19 mouse cellular contexts compared by ENCODE assay signal in the genomic region with DNA sequence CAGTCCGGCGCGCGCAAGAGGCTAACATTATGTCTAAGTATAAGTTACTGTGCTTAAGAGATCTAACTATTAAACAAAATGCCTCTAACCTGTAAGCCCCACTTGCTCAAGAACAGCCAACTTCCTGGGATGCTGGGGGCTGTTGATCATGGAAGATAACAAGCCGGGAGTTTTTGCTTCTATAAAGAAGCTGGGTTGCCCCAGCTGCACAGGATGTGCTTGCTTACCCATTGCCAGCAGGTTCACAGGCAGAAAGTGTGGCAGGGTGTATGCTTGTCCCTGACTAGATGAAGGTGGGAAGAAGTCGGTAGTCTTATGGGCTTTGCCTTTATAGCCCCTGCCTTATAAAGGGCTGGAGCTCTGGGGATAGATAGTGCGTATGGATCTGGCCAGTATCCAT. TPM values are rescaled to one million over a fixed set of nuclear protein-coding genes. Genes with fewer than 3 reads are reported as not detected.
"Had no signal": no experiment of that assay in that cellular context is flagged by ENCODE, and none has a peak within 500 bp of the region (broad histone marks: within the 10 kb centered on the region; RNA-seq: fewer than 3 reads in every experiment).

No protein-coding gene starts in this region.

- H3K36me3 ChIP-seq: limb, embryonic 15.5 days; liver, embryonic 12.5 days had no signal

- DNase-seq: kidney, adult 8-10 months; kidney, postnatal 25 days; layer of hippocampus, adult 9-11 months; layer of hippocampus, postnatal 36 days; lung, embryonic 14.5 days; lung, postnatal 10 days; right cerebral cortex, adult 18-20 months; right cerebral cortex, postnatal 25 days had no signal

- H3K4me1 ChIP-seq: liver, embryonic 12.5 days had no signal

- H3K27ac ChIP-seq: limb, embryonic 15.5 days; liver, embryonic 12.5 days; macrophage had no signal

- H3K4me3 ChIP-seq: limb, embryonic 15.5 days; liver, embryonic 12.5 days; megakaryocyte, embryonic 14.5 days had no signal

RNA-seq across cellular contexts. Expression of a gene that starts 12.8 kb away (rescaled TPM):
- polyA plus RNA-seq: kidney, embryonic 16.5 days; limb, embryonic 11.5 days; liver, embryonic 12.5 days; liver, embryonic 16.5 days; lung, embryonic 14.5 days; macrophage; midbrain, embryonic 11.5 days; midbrain, embryonic 16.5 days had no signal

RNA-seq across cellular contexts. Expression of a gene that starts 15.0 kb away (rescaled TPM):
- polyA plus RNA-seq: intestine, embryonic 16.5 days; kidney, embryonic 16.5 days; limb, embryonic 11.5 days; liver, embryonic 12.5 days; lung, embryonic 14.5 days; midbrain, embryonic 11.5 days; midbrain, embryonic 16.5 days; neural tube, embryonic 14.5 days had no signal

RNA-seq across cellular contexts. Expression of a gene that starts 16.4 kb away (rescaled TPM):
- polyA plus RNA-seq: kidney, embryonic 16.5 days; liver, embryonic 12.5 days; midbrain, embryonic 11.5 days; midbrain, embryonic 16.5 days; neural tube, embryonic 14.5 days had no signal

RNA-seq across cellular contexts. Expression of a gene that starts 43.0 kb away (rescaled TPM):
- polyA plus RNA-seq: macrophage; neural tube, embryonic 14.5 days had no signal
